Mouse (Mus musculus): ENCODE data around the gene Tbc1d16. TPM values are rescaled to one million over a fixed set of nuclear protein-coding genes. Genes with fewer than 3 reads are reported as not detected.

Gene Tbc1d16
- polyA plus RNA-seq, 1 experiment from 2014 or later = 25.3 TPM

DNA sequence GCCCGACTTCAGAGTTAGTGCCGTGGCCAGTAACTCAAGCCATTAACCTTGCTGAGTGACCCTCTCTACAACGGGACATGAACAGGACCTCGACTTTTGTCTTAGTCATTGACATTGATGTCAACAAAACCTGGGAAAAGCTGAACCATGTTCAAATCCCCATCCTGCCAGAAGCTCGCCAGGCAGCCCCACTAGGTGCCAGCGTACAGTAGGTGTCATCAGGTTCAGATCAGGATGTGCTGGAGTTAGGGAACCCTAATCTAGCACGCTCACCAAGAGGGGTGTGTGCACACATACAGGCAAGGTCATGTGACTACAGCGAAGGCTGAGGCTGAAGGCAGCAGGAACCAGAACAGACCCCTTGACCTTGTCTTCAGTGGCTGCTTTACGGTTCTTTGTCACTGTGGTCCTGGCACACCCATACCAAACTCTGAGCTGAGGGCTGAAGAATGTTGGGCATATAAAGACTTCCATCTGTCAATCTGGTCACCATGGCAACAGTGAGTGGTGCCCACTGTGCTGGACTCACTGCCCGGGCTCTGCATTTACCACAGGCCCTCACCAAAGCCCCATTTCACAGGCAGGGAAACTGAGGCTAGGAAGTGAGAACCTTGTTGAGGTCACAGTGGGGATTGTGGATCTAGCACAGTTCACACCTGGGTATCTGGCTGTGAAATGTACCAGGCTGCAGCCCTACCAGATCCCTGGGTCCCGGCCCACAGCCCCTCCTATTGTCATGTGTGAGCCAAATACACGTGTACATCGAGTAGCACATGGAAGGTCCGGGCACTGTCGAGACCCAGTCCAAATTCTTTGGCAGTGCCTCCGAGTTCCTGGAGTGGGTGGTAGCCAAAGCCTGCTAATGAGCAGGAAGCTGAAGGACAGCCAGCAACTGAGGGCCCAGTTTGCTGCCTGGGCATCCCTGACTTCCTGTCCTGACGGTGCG lies 30.4 kb downstream of the Tbc1d16 start:
- 91% methylated on average over 18 of the region's 18 CpGs for WGBS

DNA sequence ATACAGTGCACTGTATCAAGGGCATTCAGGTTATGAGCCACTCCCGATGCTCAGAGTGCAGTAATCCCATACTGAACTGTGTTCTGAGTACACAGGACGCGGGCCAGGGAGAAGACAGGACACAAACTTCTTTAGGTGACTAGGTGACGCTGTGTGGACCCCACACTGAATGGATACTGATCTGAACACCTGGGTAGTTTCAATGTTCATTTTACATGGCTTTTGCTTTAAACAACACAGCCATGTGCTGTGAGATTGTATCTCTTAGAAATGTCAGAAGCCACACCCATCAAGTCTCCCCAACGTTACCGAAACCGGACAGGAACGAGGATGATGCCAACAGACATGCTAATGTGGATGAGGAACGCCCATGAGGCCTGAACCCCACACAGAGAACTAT lies 35.7 kb downstream of the Tbc1d16 start:
- H3K4me3 ChIP-seq = no peak overlapping the region
- 87% methylated on average over 9 of the region's 9 CpGs for WGBS
- no peak for DNase-seq (ENCODE audit: low spot score)
- H3K36me3 ChIP-seq (replicated peaks) = peaks cover 28% of the 10 kb centered on the region
- H3K9me3 ChIP-seq = no peaks in the 10 kb centered on the region
- peaks cover 33% of the 10 kb centered on the region for H3K4me1 ChIP-seq
- 0 out of 2 replicates have a peak, but pooled peaks cover 3% of the 10 kb centered on the region for H3K27me3 ChIP-seq (replicated peaks; ENCODE audit: low read depth, poor library complexity, severe bottlenecking)
- no peak overlapping the region for H3K27ac ChIP-seq (replicated peaks)

More for the DNA sequence above, 30.4 kb downstream of the Tbc1d16 start:
- no peaks in the 10 kb centered on the region for H3K9me3 ChIP-seq
- peaks cover 76% of the 10 kb centered on the region for H3K36me3 ChIP-seq (replicated peaks)
- no peak for DNase-seq (ENCODE audit: low spot score)
- H3K27me3 ChIP-seq (replicated peaks; ENCODE audit: low read depth, poor library complexity, severe bottlenecking) = no peaks in the 10 kb centered on the region
- H3K4me1 ChIP-seq = 0 out of 2 replicates have a peak, but pooled peaks cover 10% of the 10 kb centered on the region
- no peak overlapping the region for H3K27ac ChIP-seq (replicated peaks)
- no peak overlapping the region for H3K4me3 ChIP-seq

DNA sequence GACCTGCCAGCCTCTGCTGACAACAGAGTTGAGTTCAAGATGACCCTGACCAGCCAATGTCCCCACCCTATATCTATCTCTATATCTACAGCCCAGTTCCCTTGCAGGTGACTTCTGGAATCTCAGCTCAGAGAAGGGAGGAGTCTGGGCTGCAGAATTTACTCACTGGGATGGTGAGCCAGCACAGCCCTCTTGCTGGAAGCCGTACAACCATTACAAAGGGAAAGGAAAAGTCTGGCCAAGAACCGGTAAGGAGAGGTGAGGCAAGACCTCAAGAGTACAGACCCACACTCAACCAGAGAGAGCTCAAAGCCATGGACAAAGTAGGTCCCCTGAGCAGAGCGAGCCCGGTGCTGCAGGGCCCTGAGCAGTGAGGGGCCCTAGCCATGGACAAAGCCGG lies 36.1 kb downstream of the Tbc1d16 start:
- WGBS = 90% methylated on average over 5 of the region's 5 CpGs
- Histone ChIP-seq H3K27me3 (replicated peaks; ENCODE audit: low read depth, poor library complexity, severe bottlenecking) (0 out of 2 replicates have a peak, but pooled peaks cover 3% of the 10 kb centered on the region), H3K4me1 (peaks cover 37% of the 10 kb centered on the region)

DNA sequence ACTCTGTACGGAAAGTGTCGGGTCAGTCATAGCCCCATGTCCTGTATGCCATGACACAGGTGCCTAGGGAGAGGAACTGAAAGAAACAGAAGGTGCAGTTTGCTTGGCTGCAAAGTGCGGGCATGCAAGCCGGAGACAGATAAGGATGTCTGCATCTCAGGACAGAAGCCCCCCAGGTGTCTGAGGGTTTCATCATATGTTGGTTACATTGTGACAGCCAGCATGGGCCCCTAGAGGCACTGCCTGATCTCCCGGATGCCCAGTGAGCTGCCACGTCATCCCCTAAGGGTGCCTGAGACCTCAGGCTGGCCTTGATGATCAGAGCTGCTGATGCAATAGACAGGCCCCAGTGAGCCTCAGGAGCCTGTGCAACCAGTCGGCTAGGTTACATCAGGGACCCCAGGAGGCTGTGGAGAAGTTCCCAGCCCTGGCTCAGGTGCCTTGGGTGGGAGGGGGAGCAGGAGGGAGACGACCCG lies 36.7 kb downstream of the Tbc1d16 start:
- Histone ChIP-seq H3K27ac (replicated peaks) (no peak overlapping the region), H3K36me3 (replicated peaks) (peaks cover 18% of the 10 kb centered on the region; the same call in 1 of the 2 replicates), H3K4me1 (peaks cover 42% of the 10 kb centered on the region), H3K9me3 (no peaks in the 10 kb centered on the region), H3K27me3 (replicated peaks; ENCODE audit: low read depth, poor library complexity, severe bottlenecking) (0 out of 2 replicates have a peak, but pooled peaks cover 3% of the 10 kb centered on the region), H3K4me3 (no peak overlapping the region)
- no peak for DNase-seq (ENCODE audit: low spot score)
- WGBS = 82% methylated on average over 9 of the region's 9 CpGs

More for the DNA sequence above, 36.1 kb downstream of the Tbc1d16 start:
- Histone ChIP-seq H3K27ac (replicated peaks) (no peak overlapping the region), H3K4me3 (no peak overlapping the region), H3K36me3 (replicated peaks) (peaks cover 24% of the 10 kb centered on the region), H3K9me3 (no peaks in the 10 kb centered on the region)
- DNase-seq (ENCODE audit: low spot score) = no peak

DNA sequence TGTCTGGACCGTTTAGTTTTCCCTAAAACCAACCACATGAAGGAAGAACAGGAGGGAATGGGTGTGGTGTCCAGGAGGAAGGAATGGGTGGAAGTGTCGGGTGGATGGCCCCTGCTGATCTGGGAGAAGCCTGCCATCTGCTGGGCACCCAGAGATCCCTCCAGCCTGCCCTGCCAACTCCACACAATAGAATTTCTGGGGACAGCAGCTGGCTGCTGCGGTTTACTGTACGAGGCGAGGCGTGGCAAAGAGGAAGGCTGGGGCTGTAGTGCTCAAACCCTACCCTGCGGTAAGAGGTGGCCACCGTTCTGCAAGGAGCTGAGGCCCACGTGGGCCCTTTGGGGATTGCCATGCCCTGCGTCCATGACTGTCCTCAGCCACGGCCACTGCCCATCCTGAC lies 37.8 kb downstream of the Tbc1d16 start:
- H3K4me1 ChIP-seq = peaks cover 42% of the 10 kb centered on the region
- 39% methylated on average over 11 of the region's 11 CpGs for WGBS
- H3K9me3 ChIP-seq = no peaks in the 10 kb centered on the region
- H3K36me3 ChIP-seq (replicated peaks) = peaks cover 14% of the 10 kb centered on the region
- H3K27ac ChIP-seq (replicated peaks) = peak overlapping the region; percentile 7; the same call in 1 of the 2 replicates
- DNase-seq (ENCODE audit: low spot score) = peak; percentile 79
- H3K4me3 ChIP-seq = no peak overlapping the region
- H3K27me3 ChIP-seq (replicated peaks; ENCODE audit: low read depth, poor library complexity, severe bottlenecking) = 0 out of 2 replicates have a peak, but pooled peaks cover 3% of the 10 kb centered on the region

DNA sequence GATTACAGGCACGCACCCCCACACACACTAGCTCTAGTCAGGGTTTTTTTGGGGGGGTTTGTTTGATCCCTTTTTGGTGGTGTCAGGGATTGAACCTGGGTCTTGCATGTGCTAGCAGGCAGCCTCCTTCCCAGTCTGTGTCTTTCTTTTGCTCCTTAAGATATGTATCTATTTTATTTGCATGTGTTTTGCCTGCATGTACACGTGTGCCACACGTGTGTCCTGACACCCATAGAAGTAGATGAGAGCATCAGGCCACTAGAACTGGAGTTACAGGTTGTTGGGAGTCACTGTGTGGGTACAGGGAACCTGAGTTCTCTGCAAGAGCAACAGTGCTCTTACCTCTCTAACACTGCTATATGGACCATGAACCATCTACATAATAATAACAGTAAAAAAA lies 39.0 kb downstream of the Tbc1d16 start:
- Histone ChIP-seq H3K27me3 (replicated peaks; ENCODE audit: low read depth, poor library complexity, severe bottlenecking) (0 out of 2 replicates have a peak, but pooled peaks cover 3% of the 10 kb centered on the region), H3K36me3 (replicated peaks) (peaks cover 13% of the 10 kb centered on the region), H3K27ac (replicated peaks) (no peak overlapping the region), H3K9me3 (no peaks in the 10 kb centered on the region), H3K4me3 (no peak overlapping the region), H3K4me1 (peaks cover 42% of the 10 kb centered on the region)
- 86% methylated on average over 3 of the region's 3 CpGs for WGBS
- DNase-seq (ENCODE audit: low spot score) = no peak

DNA sequence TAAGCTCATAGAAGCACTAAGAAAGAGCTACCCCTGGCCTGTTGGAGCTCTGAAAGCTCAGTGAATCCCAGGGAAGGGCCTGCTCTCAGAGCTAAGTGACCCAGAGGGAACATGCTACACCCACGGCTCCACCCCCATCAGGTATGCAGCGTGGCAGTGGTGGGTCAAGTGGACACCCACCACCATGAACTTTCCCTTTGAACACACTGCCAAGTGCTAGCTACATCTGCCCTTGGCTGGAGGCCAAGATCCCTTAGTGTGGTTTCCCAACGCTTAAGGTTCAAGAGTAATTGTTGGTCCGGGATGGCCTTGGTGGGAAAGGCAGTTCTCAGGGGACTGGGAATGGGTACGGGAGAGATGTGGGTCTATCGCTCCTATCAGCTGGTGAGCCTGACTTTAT lies 39.9 kb downstream of the Tbc1d16 start:
- peaks cover 51% of the 10 kb centered on the region for H3K4me1 ChIP-seq
- peaks cover 16% of the 10 kb centered on the region for H3K36me3 ChIP-seq (replicated peaks)
- 0 out of 2 replicates have a peak, but pooled peaks cover 3% of the 10 kb centered on the region for H3K27me3 ChIP-seq (replicated peaks; ENCODE audit: low read depth, poor library complexity, severe bottlenecking)
- H3K9me3 ChIP-seq = no peaks in the 10 kb centered on the region
- WGBS = 85% methylated on average over 6 of the region's 6 CpGs
- no peak overlapping the region for H3K4me3 ChIP-seq
- no peak for DNase-seq (ENCODE audit: low spot score)
- H3K27ac ChIP-seq (replicated peaks) = no peak overlapping the region; the same call in 1 of the 2 replicates

DNA sequence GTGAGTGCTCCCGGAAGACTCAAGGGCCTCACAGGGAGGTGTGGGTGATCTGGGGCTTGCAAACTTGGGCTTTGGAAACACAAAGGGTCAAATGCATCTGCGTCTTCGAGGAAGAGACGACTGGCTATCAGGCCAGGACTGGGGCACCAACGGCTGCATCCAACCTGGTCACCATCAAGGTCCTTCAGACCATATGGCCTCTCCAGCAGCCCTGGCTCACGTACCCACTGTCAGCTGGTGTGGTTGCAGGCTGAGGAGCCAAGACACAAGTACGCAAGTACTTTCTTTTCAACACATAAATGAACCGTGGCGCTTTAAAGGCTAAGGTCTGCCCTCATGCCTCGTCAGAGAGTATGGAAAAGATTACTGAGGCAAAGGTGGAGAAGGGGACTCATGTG lies 40.5 kb downstream of the Tbc1d16 start:
- H3K4me1 ChIP-seq = peaks cover 56% of the 10 kb centered on the region
- H3K27me3 ChIP-seq (replicated peaks; ENCODE audit: low read depth, poor library complexity, severe bottlenecking) = 0 out of 2 replicates have a peak, but pooled peaks cover 3% of the 10 kb centered on the region
- H3K27ac ChIP-seq (replicated peaks) = no peak overlapping the region
- no peak for DNase-seq (ENCODE audit: low spot score)
- H3K4me3 ChIP-seq = no peak overlapping the region; the same call in 1 of the 2 replicates
- no peaks in the 10 kb centered on the region for H3K9me3 ChIP-seq
- WGBS = 63% methylated on average over 10 of the region's 10 CpGs
- peaks cover 21% of the 10 kb centered on the region for H3K36me3 ChIP-seq (replicated peaks)

DNA sequence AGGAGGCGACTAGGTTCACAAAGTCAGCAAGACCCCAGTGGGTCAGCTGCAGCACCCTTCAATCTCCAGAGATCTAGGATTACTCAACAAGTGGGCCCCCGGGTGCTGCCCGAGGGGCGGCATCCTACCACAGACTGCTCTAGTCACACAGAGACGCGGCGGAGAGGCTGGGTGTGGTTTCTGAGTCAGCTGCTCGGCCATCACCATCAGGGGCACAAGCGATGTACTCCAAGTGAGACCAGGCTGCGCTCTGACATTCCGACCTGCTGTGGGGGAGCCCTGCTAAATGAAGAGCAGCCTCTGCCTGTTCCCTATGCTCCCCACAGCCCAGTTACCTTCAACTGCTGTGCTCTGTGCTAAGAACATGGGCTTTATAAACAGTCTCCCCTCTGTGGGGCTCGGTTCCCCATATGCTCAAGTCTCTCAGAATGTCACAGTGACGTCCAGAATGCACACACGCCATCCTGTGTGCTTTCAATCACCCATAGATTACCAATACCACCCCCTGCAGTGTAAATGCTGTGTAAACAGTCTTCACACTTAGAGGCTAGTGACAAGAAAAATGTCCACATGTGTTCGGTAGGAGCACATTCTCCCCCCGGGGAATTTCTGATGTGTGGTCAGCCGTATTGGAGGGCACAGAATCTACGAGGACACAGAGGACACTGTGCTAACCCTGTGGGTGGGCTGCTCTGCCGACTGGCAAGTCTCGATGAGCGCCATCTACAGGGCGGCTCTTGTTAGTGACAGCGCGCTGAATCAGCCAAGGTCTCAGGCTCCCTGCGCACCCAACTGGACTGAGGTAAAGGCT lies 41.1 kb downstream of the Tbc1d16 start:
- peak; percentile 82 for DNase-seq (ENCODE audit: low spot score)
- no peak overlapping the region; the same call in 1 of the 2 replicates for H3K4me3 ChIP-seq
- WGBS = 47% methylated on average over 25 of the region's 25 CpGs
- 0 out of 2 replicates have a peak, but pooled peaks cover 3% of the 10 kb centered on the region for H3K27me3 ChIP-seq (replicated peaks; ENCODE audit: low read depth, poor library complexity, severe bottlenecking)
- H3K36me3 ChIP-seq (replicated peaks) = peaks cover 21% of the 10 kb centered on the region
- peaks cover 56% of the 10 kb centered on the region for H3K4me1 ChIP-seq
- H3K9me3 ChIP-seq = no peaks in the 10 kb centered on the region
- H3K27ac ChIP-seq (replicated peaks) = no peak overlapping the region

DNA sequence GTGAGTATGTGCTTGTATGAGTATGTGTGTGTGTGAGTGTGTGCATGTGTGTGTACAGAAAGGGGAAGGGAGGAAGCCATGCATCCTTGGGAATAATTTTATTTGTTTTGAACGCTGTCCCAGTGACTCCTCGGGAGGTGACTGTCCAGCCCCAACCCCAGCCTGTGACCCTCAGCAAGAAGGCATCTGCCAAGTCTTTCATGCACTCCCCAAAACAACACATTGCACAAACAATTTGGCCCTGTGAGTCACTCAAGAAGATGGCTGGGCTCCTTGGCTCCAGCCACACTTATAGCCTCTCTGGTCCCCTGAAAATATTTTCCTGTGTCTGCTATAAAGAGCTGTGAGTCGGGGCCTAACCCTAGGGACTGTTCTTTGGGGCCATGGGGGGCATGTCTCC lies 41.9 kb downstream of the Tbc1d16 start:
- no peaks in the 10 kb centered on the region for H3K27me3 ChIP-seq (replicated peaks; ENCODE audit: low read depth, poor library complexity, severe bottlenecking)
- H3K4me1 ChIP-seq = peaks cover 56% of the 10 kb centered on the region
- H3K27ac ChIP-seq (replicated peaks) = no peak overlapping the region
- DNase-seq (ENCODE audit: low spot score) = no peak
- H3K4me3 ChIP-seq = no peak overlapping the region
- peaks cover 16% of the 10 kb centered on the region for H3K36me3 ChIP-seq (replicated peaks)
- 88% methylated on average over 3 of the region's 3 CpGs for WGBS
- H3K9me3 ChIP-seq = no peaks in the 10 kb centered on the region

DNA sequence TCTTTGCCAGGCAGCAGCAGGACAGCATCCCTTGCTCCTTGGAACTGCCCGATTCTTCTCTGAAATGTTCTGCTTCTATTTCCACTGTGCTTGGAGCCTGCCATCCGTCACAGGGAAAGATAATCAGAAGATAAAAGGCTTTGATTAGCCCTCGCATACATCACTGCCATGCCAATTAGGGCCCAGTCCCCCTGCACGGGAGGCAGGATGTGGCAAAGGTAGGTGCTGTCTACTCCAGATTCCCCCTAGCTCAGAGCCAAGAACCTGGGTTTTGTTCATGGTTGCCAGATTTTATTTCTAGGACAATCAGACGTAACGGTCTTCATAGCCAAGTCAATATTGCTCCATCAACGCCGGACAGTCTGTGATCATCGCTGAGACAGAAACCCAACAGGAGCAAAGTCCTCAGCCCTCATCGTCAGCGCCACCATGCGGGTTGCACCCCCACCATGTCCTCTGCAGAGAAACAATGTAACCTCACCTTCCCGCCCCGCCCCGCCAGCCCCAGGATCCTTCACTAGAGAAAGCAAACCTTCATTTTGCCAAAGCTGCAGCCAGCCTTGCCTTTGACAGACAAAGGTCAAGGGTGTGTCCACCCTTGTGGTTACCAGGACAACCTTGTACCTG lies 44.5 kb downstream of the Tbc1d16 start:
- WGBS = 84% methylated on average over 15 of the region's 15 CpGs

More for the DNA sequence above, 44.5 kb downstream of the Tbc1d16 start:
- no peaks in the 10 kb centered on the region for H3K9me3 ChIP-seq
- H3K4me3 ChIP-seq = no peak overlapping the region
- no peaks in the 10 kb centered on the region for H3K27me3 ChIP-seq (replicated peaks; ENCODE audit: low read depth, poor library complexity, severe bottlenecking)
- peaks cover 37% of the 10 kb centered on the region for H3K36me3 ChIP-seq (replicated peaks)
- DNase-seq (ENCODE audit: low spot score) = no peak
- no peak overlapping the region for H3K27ac ChIP-seq (replicated peaks)
- peaks cover 39% of the 10 kb centered on the region for H3K4me1 ChIP-seq

Measured in embryonic facial prominence, embryonic 10.5 days (tissue).